Mouse (Mus musculus) megakaryocyte, embryonic 14.5 days (primary cell): ENCODE measurements around the gene Arglu1.

Experiments used
- FLI1 ChIP-seq: IDR thresholded peaks from 2 replicates; pipeline ENCODE4 v1.6.1; 2012; ENCODE audit warnings: low read length, inconsistent platforms, mixed read lengths
- GATA1 ChIP-seq: IDR thresholded peaks from 3 replicates; pipeline ENCODE4 v1.6.1; 2012; ENCODE audit warnings: mixed read lengths, low read length, inconsistent platforms, borderline replicate concordance

DNA sequence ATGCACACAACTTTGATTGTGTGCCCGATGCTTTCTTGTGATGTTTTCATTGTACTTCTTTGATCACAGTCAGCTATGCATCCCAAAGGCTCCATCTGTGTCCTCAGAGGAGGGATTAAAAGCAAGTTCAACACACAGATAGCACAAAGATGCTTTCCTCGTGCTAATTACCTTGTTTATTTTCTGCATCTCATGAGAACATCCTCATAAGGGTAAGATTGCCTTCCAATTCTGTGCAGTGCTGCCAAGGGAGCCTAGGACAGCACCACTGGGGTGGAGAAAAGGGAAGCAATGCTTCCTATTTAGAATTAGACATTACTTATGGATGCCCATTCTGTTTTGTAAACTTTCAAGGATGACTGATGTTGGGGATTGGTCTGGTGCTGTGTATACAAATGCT, 36.2 kb upstream of the Arglu1 start:
- TF ChIP-seq GATA1: no peak
- TF ChIP-seq FLI1: no peak
